Mouse (Mus musculus): Measurements from ENCODE around the gene Fnbp4. TPM values are rescaled to one million over a fixed set of nuclear protein-coding genes. Genes with fewer than 3 reads are reported as not detected.

The Fnbp4 gene
- polyA plus RNA-seq (2014; fragmentation: Illumina TruSeq; extraction: RNeasy Lipid Tissue Mini Kit (QIAGEN cat#74804); ENCODE audit: low read depth, low replicate concordance), result 25.7 TPM

DNA sequence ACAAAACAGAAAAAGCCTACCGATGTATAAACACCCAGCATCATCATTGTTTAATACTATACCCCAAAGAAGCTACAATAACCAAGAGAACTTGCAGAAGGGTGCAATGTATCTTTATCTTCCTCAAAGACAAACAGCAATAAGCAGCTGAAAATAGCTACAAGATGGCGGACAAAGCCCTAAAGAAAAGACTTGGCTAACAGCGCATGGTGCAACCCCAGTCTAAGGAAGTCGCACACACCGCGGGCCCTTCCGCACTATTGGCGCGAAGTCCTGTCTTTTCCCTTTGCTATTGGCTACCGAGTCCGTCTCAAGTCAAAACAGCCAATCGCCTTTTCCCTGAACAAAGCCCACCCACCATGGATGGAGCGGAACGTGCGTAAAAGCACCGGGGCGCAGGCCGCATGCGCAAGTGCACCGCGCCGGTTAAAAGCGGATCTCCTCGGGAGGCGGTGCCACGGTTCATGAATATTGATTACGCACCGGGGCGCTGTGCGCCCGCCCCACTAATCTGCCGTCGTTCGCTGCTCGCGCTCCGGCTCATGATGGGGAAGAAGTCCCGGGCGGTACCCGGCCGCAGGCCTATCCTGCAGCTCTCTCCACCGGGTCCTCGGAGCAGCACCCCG lies at the start of gene Fnbp4:
TSS of gene Fnbp4 (plus strand) at position 318 of the 626 bp plus-strand sequence.

DNA sequence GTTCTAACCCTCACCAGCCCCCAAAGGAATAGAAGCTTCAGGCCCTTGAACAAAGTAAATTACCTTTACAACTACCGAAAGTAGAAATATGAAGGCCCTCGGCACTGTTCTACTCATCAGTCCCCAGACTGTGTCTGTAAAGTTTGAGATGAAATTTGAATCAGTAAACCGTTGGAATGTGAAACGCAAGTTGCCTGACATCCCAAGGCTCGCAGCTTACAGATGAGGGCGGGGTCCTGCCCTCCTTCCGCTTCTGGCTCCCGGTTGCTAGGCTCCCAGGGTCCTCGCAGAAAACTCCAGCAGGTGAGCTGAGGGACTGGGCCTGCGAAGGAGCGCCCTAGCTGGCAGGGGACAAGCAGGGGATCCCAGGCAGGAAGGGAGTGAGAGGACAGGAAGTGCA lies 37.3 kb downstream of the Fnbp4 start, which contains the start of gene Agbl2:
TSS of gene Agbl2 (plus strand) at position 270 of the 400 bp plus-strand sequence.

Other genes starting within 250 kb of the Fnbp4 start
- gene Ptprj, start 164.7 kb upstream of the Fnbp4 start, polyA plus RNA-seq (2014; fragmentation: Illumina TruSeq; extraction: RNeasy Lipid Tissue Mini Kit (QIAGEN cat#74804); ENCODE audit: low read depth, low replicate concordance), result 3.4 TPM
- 8.4 TPM for gene Nup160, start 68.2 kb upstream of the Fnbp4 start, polyA plus RNA-seq (2014; fragmentation: Illumina TruSeq; extraction: RNeasy Lipid Tissue Mini Kit (QIAGEN cat#74804); ENCODE audit: low read depth, low replicate concordance)
- 1.2 TPM for gene Agbl2, start 37.4 kb downstream of the Fnbp4 start, polyA plus RNA-seq (2014; fragmentation: Illumina TruSeq; extraction: RNeasy Lipid Tissue Mini Kit (QIAGEN cat#74804); ENCODE audit: low read depth, low replicate concordance)
- 222 TPM for gene Mtch2, start 101.8 kb downstream of the Fnbp4 start, polyA plus RNA-seq (2014; fragmentation: Illumina TruSeq; extraction: RNeasy Lipid Tissue Mini Kit (QIAGEN cat#74804); ENCODE audit: low read depth, low replicate concordance)
- gene C1qtnf4, start 140.5 kb downstream of the Fnbp4 start, polyA plus RNA-seq (2014; fragmentation: Illumina TruSeq; extraction: RNeasy Lipid Tissue Mini Kit (QIAGEN cat#74804); ENCODE audit: low read depth, low replicate concordance), result 3.9 TPM
- gene Kbtbd4, start 159.4 kb downstream of the Fnbp4 start, polyA plus RNA-seq (2014; fragmentation: Illumina TruSeq; extraction: RNeasy Lipid Tissue Mini Kit (QIAGEN cat#74804); ENCODE audit: low read depth, low replicate concordance), result 18.3 TPM
- 761 TPM for gene Ndufs3, start 159.5 kb downstream of the Fnbp4 start, polyA plus RNA-seq (2014; fragmentation: Illumina TruSeq; extraction: RNeasy Lipid Tissue Mini Kit (QIAGEN cat#74804); ENCODE audit: low read depth, low replicate concordance)
- 60.6 TPM for gene Celf1, start 195.0 kb downstream of the Fnbp4 start, polyA plus RNA-seq (2014; fragmentation: Illumina TruSeq; extraction: RNeasy Lipid Tissue Mini Kit (QIAGEN cat#74804); ENCODE audit: low read depth, low replicate concordance)